Mouse (Mus musculus): ENCODE results near the gene Acot5.
"Not testable (repeated sequence)": the region's sequence is repeated elsewhere in the genome, so short reads cannot be mapped to it uniquely, and the experiment has no call there.

- not testable (repeated sequence) for TF ChIP-seq POLR2A (IDR thresholded peaks at IDR 0.05; ENCODE audit: control insufficient read depth in 1 of 2, insufficient read depth in 1 of 2, low read depth in 1 of 2, low read length in 2 of 2, poor library complexity in 1 of 2); CTCF (IDR thresholded peaks at IDR 0.05 in 2 of 3, conservative IDR thresholded peaks at IDR 0.05 in 1 of 3; ENCODE audit: control insufficient read depth in 1 of 3, insufficient read depth in 1 of 3, low read depth in 2 of 3, low read length in 3 of 3, poor library complexity in 1 of 3, severe bottlenecking in 1 of 3); BHLHE40 (IDR thresholded peaks at IDR 0.05; ENCODE audit: borderline replicate concordance, low read depth, low read length); MAX (IDR thresholded peaks at IDR 0.05; ENCODE audit: low read length); MAFK (IDR thresholded peaks at IDR 0.05; ENCODE audit: borderline replicate concordance, low read depth, low read length); TBP (IDR thresholded peaks at IDR 0.05; ENCODE audit: low read depth, low read length); GATA1 (IDR thresholded peaks at IDR 0.05; ENCODE audit: low read depth, low read length); ELF1 (IDR thresholded peaks at IDR 0.05; ENCODE audit: low read depth, low read length); MEF2A (IDR thresholded peaks at IDR 0.05; ENCODE audit: extremely low read depth, insufficient replicate concordance, low read depth, low read length, poor library complexity, severe bottlenecking); ZMIZ1 (IDR thresholded peaks at IDR 0.05; ENCODE audit: low read depth, low read length); CHD1 (IDR thresholded peaks at IDR 0.05; ENCODE audit: low read depth, low read length); MAZ (IDR thresholded peaks at IDR 0.05; ENCODE audit: low read depth, low read length)
- peak; percentile 35; the same call in 1 of the 2 replicates for TF ChIP-seq USF1 (IDR thresholded peaks at IDR 0.05; ENCODE audit: low read depth, low read length)
These were observed 48.6 kb upstream of the Acot5 start for GRCm38 (mm10) chr12:84020528-84020927.
